Mouse (Mus musculus): Measurements from ENCODE around the gene Spock2. TPM values are rescaled to one million over a fixed set of nuclear protein-coding genes. Genes with fewer than 3 reads are reported as not detected.

The Spock2 gene
- polyA plus RNA-seq, 1 experiment from 2014 or later = 51.3 TPM

Small RNAs within 50 kb of the gene (microRNA-seq; reads per million reads assigned to microRNA genes)
- gene Mir6906 = not detected

Other genes with a start within 250 kb of the Spock2 start
- gene Dnajb12, start 226.7 kb upstream of the Spock2 start, polyA plus RNA-seq (2014; fragmentation: Nextera tagmentation; extraction: Ambion mirVana) = 24.6 and 36.0 TPM in 2 replicates
- gene Ddit4, start 154.4 kb upstream of the Spock2 start, polyA plus RNA-seq (2014; fragmentation: Nextera tagmentation; extraction: Ambion mirVana) = 1.8 and 2.9 TPM in 2 replicates
- 45.8 and 47.4 TPM in 2 replicates for gene Ascc1, start 103.4 kb upstream of the Spock2 start, polyA plus RNA-seq (2014; fragmentation: Nextera tagmentation; extraction: Ambion mirVana)
- gene Anapc16, start 103.1 kb upstream of the Spock2 start, polyA plus RNA-seq (2014; fragmentation: Nextera tagmentation; extraction: Ambion mirVana) = 106 and 108 TPM in 2 replicates
- gene Chst3, start 113.0 kb downstream of the Spock2 start, polyA plus RNA-seq (2014; fragmentation: Nextera tagmentation; extraction: Ambion mirVana) = 1.0 and 1.1 TPM in 2 replicates
- gene Psap, start 171.4 kb downstream of the Spock2 start, polyA plus RNA-seq (2014; fragmentation: Nextera tagmentation; extraction: Ambion mirVana) = 69.5 and 122 TPM in 2 replicates
- 2.2 and 4.6 TPM in 2 replicates for gene Vsir, start 240.6 kb downstream of the Spock2 start, polyA plus RNA-seq (2014; fragmentation: Nextera tagmentation; extraction: Ambion mirVana)